Mouse (Mus musculus): ENCODE data around the gene Mgat2.

The Mgat2 gene

DNA sequence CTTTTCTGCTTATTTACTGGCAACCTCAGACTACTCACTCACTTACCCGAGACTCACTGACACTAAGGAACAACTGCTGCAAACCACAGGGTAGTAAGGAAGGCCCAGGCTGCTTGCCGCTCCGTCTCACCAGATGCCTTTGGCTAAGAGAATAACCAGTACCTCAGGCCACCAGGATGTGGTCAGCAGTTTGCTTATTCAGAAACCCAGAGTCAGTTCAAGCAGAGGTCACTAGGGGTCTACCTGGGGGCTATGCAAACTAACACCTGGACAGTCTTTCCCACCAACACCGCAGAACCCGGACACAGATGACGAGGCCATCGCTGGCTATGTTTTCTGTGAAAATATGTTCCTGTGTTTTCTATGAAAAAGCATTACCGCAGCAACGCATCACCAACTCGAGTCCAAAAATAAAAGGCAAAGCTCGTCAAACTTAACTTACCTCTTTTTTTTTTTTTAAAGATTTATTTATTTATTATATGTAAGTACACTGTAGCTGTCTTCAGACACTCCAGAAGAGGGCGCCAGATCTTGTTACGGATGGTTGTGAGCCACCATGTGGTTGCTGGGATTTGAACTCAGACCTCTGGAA is 29.3 kb downstream of the Mgat2 start:
- no peak for DNase-seq (ENCODE audit: low read depth)

DNA sequence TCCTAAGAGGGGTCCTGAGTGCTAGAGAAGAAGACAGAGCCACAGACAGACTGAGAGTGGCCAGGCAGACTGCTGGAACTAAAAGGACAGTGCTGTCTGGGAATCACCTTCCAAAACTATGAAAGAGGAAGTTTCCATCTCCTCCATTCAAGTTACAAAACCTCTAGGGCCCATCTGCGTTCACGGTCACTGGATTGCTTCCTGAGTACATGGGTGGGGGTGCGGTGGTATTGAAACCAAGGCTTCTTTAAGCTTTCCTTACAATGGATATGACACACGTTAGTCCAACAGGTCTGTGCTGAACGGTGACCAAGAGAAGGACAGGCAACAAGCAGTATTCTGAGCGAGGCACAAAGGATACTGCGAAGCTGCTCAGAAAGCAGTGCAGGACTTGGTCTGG is 30.4 kb downstream of the Mgat2 start:
- no peak for DNase-seq (ENCODE audit: low read depth)

DNA sequence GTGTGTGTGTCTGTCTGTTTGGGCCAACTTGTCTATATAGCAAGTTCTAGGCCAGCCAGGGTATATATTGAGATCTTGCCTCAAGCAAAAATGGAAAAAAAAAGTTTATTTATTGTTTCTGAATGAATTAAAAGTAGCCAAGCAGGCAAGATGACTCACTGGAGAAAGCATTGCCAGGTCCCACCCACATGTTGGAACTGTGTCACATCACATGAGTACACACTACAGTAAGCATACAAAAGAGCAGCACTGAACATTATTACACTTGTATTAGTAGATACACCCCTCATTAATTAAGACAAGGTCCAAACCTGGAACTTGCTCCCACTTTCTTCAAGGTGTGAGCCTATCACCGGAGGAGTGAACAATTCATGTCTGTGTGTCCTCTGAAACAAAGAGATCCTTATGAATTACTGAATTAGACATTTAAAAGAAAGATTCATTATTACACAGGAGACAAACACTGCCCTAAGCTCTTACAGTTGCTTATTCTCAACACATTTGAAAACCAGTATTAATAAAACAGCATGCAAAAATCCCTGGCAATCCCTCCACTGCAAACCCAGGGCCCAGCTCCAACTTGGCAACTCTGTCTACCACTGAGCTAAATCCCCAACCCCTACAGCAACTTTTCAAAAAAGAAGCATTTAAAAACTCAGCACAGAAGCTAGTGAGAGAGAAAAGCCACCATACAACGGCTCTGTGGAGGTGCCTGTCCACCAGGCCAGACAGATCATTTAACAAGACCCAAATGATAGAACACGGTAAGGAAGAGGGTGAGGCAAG is 31.2 kb downstream of the Mgat2 start:
- no peak for DNase-seq (ENCODE audit: low read depth)

DNA sequence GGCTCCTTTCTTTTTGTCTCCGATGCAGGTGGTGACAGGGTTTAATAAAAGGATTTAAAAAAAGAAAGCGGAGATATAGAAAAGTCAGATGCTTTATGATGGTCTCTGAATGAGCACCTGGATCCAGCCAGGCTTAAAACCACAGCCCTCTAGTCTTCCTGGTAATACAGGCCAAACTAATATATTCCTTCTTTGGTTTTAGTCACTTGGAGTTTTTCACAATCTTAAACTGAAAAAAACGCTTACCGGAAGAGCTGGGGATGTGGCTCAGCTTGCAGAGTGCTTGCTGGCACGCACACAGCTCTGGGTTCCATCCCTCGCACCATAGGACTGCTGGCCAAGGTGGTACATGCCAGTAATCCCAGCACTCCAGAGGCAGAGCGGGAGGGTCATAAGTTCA is 32.6 kb downstream of the Mgat2 start:
- DNase-seq (ENCODE audit: low read depth): no peak

DNA sequence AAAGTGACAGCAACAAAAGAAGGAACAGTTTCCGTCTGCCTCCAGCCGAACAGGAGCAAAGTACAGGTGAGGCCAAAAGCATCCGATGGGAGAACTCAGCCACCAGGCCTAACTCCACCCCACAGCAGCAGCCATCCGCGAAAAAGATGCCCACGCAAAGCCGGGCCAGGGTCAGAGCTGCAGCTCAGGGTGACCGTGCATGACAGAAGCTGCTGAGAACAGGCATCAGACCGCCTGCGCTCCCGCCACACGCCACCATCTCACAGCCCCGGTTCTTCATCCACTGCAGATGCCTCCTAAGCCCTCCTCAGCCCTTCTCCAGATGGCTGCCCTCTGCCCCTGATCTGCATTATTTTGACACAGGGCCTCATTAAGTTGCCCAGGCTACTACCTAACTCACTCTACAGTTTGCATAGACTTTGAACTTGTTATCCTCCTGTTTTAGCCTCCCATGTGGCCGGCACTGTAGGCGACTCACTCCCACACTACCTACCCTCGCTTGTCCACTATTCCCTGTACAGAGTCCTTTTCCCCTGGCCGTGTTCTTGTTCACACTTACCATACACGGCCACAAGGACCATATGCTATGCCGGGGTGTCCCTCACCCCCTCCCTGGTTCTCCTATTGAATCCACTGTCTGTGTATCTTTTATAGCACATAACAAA is 36.8 kb downstream of the Mgat2 start:
- no peak for DNase-seq (ENCODE audit: low read depth)

DNA sequence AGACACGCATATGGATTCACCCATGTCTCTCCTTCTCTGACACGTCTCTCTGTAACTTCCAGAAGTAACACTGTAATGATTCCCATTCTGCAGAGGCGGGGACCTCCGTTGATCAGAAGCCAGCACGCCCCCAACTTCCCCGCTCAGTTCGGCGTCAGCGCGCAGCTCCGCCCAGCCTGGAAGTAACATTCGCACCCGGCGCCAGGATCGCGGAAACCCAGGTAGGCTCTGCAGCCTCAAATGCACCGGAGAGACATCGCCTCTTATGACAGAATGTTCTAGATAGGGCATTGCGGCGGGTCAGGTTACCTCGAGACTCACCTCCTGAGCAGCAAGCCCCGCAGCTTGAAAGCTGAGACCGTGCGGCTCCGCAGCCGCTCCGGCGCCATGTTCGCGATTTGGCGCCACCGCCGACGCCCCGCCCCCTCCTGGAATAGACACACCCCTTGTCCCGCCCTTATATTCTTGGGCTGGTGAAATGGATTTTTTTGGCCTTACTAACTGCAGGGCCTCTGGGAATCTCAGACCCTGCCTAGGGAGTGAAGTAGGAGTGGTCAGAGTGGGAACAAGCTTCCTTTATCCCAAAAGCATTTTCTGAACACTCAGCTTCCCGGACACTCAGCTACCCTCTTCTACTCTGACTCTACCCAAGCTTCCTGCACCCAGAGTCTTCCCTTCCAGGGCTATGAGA is 44.0 kb downstream of the Mgat2 start, which contains the start of gene Pole2:
Pole2 (minus strand) TSS at position 420 of the 691 bp plus-strand sequence.
- DNase-seq (ENCODE audit: low read depth): peak; percentile 81

DNA sequence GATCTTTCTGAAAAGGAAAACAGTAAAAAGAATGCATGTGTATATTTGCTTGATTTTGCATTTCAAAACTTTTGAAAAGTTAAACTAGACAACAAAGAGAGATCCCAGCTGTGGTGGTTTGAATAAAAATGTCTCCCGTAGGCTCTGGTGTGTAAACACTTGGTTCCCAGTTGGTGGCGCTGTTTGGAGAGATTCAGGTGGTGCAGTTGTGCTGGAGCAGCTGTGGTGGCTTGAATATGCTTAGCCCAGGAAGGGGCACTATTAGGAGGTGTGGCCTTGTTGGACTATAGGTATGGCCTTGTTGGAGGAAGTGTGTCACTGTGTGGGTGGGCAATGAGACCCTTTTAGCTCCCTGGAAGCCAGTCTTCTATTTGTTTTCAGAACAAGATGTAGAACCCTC is 45.3 kb downstream of the Mgat2 start:
- peak; percentile 49 for DNase-seq (ENCODE audit: low read depth)

DNA sequence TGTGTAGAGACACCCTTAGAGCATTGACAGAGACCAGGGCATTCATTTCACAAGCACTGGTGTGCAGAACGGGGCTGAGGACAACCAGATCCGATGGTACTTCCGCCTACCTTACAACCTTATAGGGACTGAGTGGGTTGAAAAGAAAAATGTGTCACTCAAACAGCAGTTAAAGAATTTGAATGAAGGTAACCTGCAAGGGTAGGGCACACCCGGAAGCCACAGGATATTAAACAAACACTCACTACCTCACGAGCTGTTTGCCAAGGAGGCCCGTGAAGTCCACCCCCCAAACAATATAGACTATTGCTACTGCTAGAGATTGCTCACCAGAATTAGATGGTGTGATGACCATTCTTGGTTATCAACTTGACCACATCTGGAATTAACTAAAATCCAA is 51.8 kb downstream of the Mgat2 start:
- DNase-seq (ENCODE audit: low read depth): no peak
